Mouse (Mus musculus) activated CD4-positive, CD25-positive, alpha-beta regulatory T cell, adult 4 months (primary cell): ENCODE data around the gene Trim62. TPM values are rescaled to one million over a fixed set of nuclear protein-coding genes. Genes with fewer than 3 reads are reported as not detected.

ENCODE experiments used
- ATAC-seq: one replicate; pipeline ENCODE4 v1.8.0; 2017
- polyA plus RNA-seq, 2 experiments: library from polyadenylated mRNA; unstranded; fragments of 100-300 nt; shearing (Covaris generic); gene quantifications; one replicate each; pipeline ENCODE4 v1.2.1; 2017

Trim62 gene
- polyA plus RNA-seq, 2 experiments from 2014 or later, result 0.96 to 1.6 TPM

GRCm38 (mm10) chr4:128886571-128886970, 3.2 kb downstream of the Trim62 start:
- no peak for ATAC-seq

GRCm38 (mm10) chr4:128887026-128887425, 3.6 kb downstream of the Trim62 start:
- no peak for ATAC-seq

DNA sequence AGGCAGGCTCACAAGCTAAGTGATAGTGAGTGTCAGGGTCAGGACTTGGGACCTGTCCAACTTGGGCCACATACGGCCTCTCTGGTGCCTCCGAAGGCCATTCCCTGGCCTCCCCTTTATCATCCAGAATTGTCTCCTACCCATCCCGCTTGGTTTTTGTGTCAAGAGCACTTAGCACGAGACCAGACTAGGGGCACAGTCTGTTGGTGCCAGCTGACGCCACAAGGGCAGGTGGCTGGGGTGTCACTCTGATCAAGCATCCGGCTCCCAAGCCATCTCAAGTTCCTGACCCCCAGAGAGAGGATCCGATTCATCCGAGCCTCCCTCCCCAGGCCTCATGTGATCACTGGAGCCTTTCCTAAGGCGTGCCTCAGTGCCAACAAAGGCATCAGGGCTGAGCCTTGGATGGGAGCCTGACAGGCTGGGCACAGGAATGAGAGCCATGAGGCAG, 4.3 kb downstream of the Trim62 start:
- no peak for ATAC-seq

- no peak for ATAC-seq
These were observed 5.1 kb downstream of the Trim62 start for GRCm38 (mm10) chr4:128888436-128888990.

- ATAC-seq, result no peak
These were observed 6.6 kb downstream of the Trim62 start for GRCm38 (mm10) chr4:128889752-128890630.

- ATAC-seq, result no peak
These were observed 7.8 kb downstream of the Trim62 start for GRCm38 (mm10) chr4:128891157-128891556.

GRCm38 (mm10) chr4:128891746-128892145, 8.4 kb downstream of the Trim62 start:
- ATAC-seq, result no peak

- ATAC-seq, result no peak
These were observed 8.8 kb downstream of the Trim62 start for GRCm38 (mm10) chr4:128892188-128892587.

- no peak for ATAC-seq
These were observed 10.7 kb downstream of the Trim62 start for GRCm38 (mm10) chr4:128894112-128894511.

DNA sequence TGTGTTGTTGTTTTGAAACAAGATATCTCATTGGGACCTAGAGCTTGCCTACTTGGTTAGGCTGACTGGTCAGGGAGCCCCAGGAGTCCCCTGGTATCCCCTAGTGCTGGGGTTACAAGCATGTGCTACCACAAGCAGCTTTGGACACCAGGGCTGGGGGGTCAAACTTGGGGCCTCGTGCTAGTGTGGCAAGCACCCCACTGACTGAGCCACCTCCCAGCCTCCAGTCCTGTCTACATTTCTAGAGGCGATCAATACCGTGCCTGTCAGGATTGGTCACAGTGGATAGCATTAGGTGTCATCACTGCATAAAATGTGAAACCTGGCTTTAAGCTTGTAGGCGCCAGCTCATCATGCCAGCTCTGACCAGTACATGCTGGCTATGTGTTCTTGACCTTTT, 12.5 kb downstream of the Trim62 start:
- ATAC-seq, result no peak

- ATAC-seq, result no peak
These were observed 13.3 kb downstream of the Trim62 start for GRCm38 (mm10) chr4:128896667-128897066.

- no peak for ATAC-seq
These were observed 14.6 kb downstream of the Trim62 start for GRCm38 (mm10) chr4:128897911-128898421.

DNA sequence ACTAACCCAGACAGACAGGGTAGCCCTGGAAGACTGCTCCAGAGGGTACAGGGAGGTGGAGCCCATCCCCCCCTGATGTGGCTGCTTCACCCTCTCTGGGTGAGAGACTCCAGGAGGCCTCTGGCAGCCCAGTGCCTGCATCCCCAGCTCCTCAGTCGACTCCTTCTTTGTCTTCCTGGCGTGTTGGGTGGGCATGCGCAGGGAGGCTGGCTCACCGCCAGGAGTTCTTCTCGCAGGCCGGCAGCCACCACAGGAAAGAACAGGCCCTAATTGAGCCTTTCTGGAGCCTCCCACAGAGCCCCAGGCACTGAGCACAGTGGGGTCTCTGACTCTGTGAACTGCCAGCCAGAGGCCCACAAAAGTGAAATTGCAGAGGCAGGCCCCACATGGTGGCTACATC, 16.0 kb downstream of the Trim62 start:
- no peak for ATAC-seq

DNA sequence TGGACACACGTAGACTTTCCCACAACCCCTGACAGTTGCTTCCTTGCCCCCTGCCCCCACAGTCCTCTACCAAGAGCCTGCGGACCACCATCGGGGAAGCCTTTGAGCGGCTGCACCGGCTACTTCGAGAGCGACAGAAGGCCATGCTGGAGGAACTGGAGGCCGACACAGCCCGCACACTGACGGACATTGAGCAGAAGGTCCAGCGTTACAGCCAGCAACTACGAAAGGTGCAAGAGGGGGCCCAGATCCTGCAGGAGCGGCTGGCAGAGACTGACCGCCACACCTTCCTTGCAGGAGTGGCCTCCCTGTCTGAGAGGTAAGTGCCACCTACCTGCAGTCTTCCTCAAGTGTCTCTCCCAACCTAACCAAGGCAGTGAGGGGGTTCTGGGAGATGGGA, 17.1 kb downstream of the Trim62 start:
- ATAC-seq, result no peak

DNA sequence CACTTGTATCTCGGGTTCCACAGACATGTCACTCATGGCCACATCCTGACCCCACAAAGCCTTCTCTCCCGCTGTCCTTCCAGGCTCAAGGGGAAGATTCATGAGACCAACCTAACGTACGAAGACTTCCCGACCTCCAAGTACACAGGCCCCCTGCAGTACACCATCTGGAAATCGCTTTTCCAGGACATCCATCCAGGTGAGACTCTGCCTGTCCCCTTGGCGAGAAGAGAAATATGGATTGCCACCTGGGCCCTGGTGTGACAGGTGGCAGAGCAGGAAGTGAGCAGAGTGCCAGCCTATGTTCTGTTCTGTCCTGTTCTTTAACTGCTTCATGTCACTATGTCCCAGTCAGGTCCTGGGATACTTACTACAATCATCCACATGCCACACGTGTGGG, 19.0 kb downstream of the Trim62 start:
- no peak for ATAC-seq

- no peak for ATAC-seq
These were observed 20.8 kb downstream of the Trim62 start for GRCm38 (mm10) chr4:128904035-128904800.

- no peak for ATAC-seq
These were observed 21.9 kb downstream of the Trim62 start for GRCm38 (mm10) chr4:128905251-128905650.

GRCm38 (mm10) chr4:128906757-128907156, 23.4 kb downstream of the Trim62 start:
- ATAC-seq, result no peak

GRCm38 (mm10) chr4:128907238-128907968, 24.0 kb downstream of the Trim62 start:
- no peak for ATAC-seq

- ATAC-seq, result no peak
These were observed 25.4 kb downstream of the Trim62 start for GRCm38 (mm10) chr4:128908586-128909377.

DNA sequence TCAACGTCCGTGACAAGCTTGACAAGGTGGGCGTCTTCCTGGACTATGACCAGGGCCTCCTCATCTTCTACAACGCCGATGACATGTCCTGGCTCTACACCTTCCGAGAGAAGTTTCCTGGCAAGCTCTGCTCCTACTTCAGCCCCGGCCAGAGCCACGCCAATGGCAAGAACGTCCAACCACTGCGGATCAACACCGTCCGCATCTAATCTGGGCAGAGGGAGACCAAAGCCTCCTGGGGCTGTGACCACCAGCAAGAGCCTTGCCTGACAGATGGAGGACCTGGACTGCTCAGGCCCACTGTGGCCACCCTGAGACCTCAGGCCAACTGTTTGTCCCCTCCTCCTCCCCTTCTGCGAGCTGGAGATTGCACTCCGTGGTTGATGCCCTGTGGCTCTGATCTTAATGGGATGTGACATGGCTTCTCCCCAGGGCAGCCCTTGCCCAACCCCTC, 26.0 kb downstream of the Trim62 start:
- ATAC-seq, result no peak
